Mouse (Mus musculus) CH12.LX (cell line): ENCODE measurements around the gene Olfr483.

Experiments used
- MYC ChIP-seq: IDR thresholded peaks from 2 replicates; pipeline ENCODE4 v1.6.1; 2011; ENCODE audit warnings: low read depth, mild to moderate bottlenecking, improper control_type of control experiment, low read length
- USF1 ChIP-seq: IDR thresholded peaks from 2 replicates; pipeline ENCODE4 v1.6.1; 2014; ENCODE audit warnings: low read depth, mild to moderate bottlenecking, inconsistent platforms, low read length, improper control_type of control experiment

DNA sequence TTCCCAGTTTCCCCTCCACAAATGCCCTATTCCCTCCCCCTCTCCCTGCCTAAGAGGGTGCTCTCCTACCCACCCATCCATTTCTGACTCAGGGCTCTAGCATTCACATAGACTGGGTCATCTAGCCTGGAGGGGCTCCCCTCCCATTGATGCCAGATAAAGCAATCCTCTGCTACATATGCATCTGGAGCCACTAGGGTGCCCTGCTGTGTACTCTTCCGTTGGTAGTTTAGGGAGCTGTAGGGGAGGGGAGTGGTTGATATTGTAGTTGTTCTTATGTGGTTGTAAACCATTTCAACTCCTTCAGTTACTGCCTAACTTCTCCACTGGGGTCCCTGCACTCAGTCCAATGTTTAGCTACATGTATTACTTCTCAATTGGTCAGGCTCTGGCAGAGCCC lies 20.0 kb downstream of the Olfr483 start:
- TF ChIP-seq USF1 (no peak), MYC (no peak)
